Mouse (Mus musculus): Measurements from ENCODE around the gene Catsperg1.
"Not testable (repeated sequence)": the region's sequence is repeated elsewhere in the genome, so short reads cannot be mapped to it uniquely, and the experiment has no call there.

The Catsperg1 gene

DNA sequence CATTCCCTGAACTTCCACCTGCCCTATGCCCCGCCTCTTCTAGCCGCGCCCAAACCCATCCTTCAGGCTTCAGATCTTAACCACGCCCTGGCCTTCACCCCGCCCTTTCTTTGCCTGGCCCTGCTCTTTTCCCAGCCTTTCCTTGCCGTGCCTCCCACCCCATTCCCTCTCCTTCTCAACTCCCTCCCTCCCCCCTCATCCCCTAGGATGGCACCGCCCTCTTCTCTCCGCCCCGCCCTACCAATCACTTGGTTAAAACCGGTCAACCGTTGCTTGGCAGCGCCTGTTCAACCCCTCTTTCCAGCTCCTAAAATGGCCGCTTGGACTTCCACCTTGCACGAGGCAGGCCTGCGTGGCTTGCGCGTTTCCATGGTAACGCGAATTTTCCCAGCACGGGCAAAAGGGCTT, at the start of gene Catsperg1:
Gene Catsperg1 (minus strand): TSS at position 361 of the 408 bp plus-strand sequence.
- DNase-seq = peak in 1 of 2 experiments; percentile 54

DNA sequence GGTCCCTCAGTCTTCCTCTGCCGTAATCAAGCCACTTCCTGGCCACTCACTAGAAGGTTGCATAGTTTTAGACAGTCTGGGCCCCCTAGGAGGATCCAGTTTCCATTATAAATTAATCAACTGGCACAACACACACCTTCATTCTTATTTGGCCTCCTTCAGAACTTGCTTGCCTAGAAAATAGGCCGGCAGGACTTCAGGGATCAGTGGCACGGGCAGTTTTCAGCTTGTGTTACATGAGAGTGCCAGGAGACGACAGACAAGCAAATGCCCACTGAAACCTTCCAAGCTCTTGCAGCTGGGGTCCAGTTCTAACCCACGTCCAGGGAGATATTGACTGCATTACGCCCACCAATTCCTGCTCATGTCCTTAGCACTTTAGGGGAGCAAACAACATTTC, 48.3 kb upstream of the Catsperg1 start:
- peak; percentile 51 to 75 for DNase-seq

DNA sequence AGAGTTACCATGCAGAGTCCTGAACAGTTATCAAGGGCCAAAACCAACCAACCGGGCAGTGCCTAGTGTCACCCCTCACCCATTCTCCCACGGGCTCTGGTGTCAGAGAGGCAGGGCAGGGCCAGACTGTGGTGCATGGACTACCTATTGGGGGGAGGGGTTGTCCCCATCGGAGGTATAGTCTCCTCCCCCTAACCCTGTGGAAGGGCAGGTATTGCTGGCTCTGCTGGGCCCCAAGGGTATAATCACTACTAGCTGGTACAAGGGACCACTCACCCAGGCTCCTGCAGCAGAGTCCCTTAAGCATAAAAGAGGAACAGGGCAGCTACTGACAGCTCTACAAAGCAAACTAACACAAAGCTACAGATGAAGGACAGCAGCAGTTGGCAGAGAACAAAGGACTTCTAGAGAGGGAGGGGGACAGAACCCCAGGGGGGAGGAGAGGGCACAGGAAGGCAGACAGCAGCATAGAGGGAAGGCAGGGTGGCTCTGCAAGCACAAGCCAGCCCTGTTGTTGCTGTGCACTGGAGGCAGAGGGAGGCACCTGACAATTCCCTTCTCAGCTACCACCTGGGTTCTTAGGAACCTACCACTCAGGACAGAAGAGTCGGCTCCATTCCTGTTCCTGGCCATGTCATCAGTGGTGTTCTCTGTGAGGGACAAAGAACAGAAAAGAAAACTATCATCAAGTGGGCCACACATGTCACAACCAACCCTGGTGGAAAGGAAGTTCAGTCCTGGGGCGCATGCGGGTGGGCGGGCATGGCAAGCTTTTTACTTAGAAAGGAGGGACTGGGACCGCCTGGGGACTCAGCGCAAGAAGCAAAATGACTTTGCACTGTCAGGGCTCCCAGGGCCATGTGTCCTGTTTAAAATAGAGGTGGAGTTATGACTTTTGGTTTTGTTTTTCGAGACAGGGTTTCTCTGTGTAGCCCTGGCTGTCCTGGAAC, 46.2 kb upstream of the Catsperg1 start:
- DNase-seq = no peak

DNA sequence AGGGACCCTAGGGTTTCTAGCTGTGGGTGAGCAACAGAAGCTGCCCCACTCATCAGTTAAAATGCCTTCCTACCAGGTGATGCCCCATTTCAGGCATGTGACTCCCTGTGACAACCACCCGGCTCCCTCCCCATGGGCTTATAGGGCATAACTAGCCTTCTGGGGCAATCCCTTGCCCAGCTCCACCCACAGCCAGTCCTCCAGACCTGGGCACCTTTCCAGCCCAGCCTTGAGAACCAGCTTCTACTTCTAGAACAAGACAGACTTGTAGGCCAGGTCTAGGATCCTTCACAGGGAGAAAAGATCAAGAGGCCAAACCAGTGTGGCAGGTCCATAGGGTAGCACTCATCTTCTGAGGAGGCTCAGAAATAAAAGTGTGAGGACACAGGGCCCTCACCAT, 43.5 kb upstream of the Catsperg1 start:
- peak; percentile 85 to 92 for DNase-seq

DNA sequence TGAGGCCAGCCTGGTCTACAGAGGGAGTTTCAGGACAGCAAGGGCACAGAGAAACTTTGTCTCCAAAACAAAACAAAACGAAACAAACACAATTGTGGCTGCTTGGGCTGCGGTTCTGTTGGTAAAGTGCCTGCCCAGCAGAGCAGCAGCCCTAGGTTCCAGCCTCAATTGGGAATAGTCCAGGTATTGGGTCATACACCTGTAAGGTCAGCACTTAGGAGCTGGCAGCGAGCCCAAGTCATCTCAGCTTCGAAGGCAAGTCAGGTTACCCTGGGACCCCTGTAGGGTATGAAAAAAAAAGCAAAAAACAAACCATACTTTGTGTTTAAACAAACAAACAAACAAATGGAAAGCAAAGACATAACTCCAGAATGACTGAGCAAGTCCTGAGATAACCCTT, 42.0 kb upstream of the Catsperg1 start:
- no peak for DNase-seq

DNA sequence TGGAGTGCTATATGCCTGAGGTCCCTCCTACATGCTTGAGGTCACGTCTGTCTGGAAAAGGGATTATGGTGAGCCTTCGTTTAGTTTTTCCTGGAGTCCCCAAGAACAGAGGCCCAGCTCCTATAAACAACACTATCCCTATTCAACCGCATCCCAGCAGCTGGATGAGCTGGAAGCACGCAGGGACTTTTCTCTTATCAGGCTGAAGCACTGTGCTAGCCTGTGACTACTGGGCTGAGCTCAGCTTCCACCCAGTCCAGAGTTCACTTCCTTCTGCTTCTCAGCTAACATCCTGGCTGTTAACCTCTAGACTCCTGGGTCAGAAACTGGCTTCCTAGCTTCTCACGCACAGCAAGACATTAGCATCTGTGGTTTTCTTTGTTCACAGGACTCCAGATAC, 40.0 kb upstream of the Catsperg1 start:
- peak; percentile 50 to 78 for DNase-seq

DNA sequence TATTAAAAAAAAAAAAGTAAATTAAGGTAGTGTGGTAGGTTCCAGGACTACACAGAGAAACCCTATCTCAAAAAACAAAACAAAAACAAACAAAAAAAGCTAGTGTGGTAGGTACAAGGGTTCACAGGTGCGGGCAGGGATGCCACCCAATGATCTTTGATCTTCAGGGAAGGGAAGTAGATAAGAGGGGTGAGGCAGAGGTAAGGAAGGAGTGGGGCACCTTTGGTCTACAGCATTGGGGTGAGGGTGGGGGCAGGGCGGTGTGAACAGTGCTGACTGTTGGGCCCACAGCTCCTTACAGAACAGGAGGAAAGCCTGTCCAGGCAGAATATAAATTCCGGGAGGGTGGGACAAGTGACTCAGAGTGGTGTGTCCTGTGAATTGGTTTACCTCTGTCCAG, 37.3 kb upstream of the Catsperg1 start:
- DNase-seq = no peak

DNA sequence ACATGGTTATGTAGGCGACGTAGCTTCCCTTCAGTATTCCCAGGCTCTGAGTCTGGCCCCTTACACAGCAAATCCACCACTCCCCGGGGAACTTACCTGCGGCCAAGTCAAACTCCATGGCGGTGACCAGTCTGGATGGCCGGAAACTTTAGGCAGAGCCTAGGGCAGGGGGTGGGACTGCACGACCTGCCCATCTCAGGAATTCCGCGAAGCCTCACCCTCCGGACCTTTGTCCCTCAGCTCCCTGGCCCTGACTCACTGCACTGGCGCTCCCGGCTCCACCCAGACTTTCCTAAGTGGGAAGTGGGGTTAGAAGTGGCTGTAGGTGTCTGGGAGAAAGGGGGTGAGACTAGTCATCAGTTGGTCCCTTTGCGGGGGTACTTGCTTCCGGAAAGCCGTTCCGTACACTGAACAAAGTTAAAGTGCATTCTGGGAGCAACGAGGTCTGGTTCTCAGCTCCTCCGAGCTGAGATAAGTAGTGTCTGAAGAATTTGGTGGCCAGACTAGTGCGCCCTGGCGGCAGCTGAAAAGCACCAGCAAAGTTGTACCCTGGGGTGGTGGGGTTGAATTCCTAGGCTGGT, 34.5 kb upstream of the Catsperg1 start, which contains the start of gene 2200002D01Rik:
Gene 2200002D01Rik (minus strand): TSS at position 206 of the 581 bp plus-strand sequence.
- peak; percentile 68 to 84 for DNase-seq

DNA sequence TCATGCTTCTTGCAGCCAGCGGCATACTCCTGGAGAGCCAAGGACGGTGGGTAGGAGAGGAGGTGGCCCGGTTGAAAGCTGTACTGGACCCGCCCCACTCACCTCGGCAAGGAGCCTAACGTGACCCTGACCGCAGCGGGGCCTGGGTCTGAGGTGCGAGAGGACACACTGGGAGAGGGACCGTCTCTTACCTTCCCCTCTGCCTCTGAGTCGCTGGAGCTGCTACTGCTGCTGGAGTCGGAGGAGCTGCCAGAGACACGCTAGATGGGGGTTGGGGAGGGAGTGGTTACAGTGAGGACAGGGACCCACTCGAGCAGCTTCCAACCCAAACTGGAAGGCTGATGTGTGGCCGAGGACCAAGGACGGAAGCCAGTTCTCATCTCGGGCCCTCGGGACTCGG, 33.9 kb upstream of the Catsperg1 start:
- DNase-seq = peak in 1 of 2 experiments; percentile 58

DNA sequence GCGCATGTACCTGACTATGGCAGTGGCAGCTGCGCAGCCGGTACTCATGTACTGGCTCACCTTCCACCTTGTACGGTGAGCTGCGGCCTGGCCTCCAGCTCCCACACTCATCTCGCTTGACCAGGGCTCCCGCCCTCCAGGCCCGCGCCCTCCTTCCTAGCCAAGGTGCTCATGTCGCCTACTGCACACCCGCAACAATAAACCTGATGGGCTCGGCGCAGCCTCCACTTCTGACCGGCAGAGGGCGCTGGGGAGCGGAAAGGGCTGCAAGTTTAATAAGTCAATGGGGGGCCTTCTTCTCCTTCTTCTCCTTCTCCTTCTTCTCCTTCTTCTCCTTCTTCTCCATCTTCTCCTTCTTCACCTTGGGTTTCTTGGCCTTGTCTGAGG, 33.5 kb upstream of the Catsperg1 start:
- DNase-seq = peak; percentile 82 to 86

DNA sequence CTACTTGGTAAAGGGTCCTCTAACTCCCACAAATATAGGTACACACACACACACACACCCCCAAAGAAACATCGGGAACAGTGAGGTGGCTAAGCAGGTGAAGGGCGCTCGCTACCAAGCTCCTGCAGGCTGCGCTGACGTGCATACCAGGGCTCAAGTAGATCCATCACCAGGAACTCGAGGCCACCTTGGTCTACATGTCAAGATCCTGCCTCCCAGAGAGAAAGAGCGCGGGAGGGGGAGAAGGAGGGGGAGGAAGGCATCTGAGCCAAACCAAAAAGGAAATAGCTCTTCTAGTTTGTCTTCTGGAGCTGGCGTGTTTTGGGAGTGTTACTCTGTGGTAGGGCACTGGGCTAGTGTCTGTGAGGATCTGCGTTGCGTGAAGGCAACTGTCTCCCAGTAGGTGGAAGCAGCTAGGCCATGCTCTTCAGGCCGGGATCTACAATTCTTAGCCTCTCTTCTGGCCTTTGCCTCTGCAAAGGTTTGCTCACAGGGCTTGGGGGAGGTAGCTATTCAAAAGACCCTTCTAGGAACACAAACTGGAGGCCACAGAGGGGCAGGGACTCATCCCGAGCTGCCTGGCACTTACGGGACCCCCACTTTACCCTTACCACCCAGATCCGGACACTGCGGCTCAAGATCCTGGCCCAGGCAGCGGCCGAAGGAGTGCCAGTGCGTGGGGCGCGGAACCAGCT, 32.9 kb upstream of the Catsperg1 start:
- DNase-seq = no peak

DNA sequence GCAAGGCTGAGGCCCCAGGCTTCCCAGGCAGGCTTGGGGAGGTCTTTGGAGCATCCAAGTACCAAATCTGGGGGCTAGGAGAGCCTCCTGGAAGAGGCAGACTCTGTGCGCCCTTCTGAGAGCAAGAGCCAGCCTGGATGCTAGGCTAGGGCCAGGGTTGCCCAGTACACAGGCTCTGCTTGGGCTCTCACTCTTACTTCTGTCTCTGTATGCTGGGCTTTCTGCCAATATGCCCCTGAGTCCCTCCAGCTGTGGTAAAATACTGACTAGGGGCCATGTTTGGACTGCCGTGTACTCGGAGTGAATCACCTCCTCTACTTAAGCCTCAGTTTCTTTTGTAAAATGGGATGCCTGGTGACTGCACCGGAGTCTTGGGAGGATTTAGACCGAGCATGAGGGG, 32.2 kb upstream of the Catsperg1 start:
- DNase-seq = no peak

DNA sequence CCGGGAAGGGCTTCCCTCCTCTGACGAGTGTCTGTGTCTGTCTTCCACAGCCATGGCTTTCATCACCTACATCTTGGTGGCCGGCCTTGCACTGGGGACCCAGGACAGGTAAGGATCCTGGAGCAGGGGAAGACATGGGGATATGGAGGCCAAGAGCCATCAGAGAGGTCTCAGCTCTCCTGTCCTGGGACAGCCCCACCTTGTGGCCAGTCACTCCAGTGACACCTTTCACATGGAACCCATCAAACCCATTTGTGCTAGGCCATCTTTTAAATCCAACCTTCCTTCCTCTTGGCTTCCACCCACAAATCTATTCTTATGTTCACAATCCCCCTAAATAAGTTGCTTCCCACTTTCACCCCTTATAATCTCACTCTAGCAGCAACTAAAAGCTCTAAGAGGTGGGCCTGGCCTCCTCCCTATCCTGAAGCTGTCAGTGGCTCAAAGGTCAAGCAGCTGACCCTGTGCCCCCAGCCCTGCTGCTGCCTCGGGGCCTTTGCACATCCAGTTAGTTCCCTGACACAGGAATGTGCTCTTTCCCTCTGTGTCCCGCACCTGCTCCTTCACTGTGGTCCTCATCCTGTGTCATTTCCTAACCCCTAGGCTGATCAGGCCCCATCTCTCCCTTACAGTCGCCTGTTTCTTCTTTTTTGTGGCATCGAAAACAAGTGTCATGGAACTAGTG, 31.0 kb upstream of the Catsperg1 start:
- DNase-seq = no peak

DNA sequence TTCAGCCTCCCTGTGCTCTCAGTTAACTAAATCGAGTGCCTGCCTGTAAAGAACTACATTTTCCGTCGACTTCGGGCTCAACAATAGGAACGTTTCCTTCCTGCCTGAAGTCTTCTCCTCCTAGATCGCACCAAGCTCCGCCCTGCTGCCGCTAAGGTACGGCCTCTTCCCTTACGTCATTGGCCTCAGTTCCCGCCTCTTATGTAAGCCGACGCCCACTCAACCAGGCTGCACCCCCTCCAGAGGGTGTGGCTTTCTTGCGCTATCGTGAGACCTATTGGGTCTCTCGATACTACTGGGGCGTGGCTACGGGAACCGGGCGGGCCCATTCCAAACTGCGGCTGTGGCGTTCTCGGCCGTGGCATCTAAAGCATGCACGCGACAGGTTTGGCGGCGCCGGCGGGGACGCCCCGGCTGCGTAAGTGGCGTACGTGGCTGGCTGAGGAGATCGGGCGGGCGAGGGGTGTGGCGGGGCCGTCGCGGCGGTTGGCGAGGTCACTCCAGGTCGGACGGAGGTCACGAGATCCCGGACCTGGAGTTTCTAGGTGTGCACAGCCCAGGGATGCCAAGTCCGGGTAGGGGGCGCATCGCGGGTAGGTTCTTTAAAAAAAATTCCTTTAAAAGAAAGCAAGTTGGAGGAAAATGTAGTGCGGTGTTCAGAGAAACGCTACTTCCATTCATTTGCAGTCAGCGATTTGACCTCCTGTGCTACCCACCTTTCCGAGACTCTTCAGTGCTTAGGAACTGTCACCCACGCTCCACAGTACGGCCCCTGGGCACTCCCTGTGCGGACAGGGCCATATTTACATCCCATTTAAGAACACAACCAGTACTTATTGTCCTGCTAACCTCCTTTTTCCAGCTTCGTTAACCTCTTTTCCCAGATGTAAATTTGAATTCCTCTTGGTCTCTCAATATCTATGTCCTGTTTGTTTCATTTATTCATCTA, 24.5 kb upstream of the Catsperg1 start, which contains the start of gene Yif1b:
Gene Yif1b (plus strand): TSS at position 311 of the 949 bp plus-strand sequence.
- peak; percentile 99 for DNase-seq

DNA sequence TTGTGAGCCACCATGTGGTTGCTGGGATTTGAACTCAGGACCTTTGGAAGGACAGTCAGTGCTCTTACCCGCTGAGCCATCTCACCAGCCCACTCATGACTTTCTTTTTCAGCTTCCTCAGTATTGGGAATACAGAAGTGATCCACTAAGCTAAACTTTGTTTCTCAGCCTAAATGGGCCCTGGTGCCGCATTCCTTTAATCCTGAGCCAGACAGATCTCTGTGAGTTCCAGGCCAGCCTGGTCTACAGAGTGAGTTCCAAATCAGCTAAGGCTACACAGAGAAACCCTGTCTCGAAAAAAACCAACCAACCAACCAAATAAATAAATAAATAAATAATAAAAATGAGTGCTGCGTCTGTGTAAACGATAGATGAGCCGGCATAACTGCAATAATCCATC, 23.8 kb upstream of the Catsperg1 start:
- DNase-seq = not testable (repeated sequence)

DNA sequence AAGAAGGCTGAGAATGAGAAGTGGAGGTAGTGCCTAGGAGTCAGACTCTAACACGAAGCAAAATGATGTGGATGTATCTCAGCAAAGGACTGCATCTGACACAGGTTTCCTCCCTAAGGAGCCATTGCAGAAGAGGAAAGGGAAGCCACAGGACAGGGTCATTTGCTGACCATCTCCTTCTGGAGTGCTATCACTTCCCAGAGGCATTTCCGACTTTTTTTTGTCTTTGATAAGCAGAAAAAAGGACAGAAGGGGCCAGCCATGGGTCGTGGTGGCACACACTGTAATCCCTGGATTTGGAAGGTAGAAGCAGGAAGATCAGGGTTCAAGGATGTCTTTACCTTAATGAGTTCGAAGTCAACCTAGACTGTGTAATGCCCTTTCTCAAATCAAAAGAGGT, 22.8 kb upstream of the Catsperg1 start:
- DNase-seq = no peak

DNA sequence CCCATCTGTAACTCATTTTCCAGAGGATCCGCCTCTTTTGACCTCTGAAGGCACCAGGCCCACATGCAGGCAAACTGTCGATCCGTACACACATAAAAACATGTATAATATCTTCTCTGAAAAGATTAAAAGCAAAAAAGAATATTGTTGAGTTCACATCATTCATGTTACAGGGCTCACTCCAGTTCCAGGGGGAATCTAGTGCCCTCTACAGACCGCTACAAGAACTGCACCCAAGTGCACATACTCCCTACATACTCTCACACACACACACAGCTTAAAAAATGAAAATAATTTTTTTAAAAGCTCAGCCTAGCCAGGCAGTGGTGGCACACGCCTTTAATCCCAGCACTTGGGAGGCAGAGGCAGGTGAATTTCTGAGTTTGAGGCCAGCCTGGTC, 20.8 kb upstream of the Catsperg1 start:
- no peak for DNase-seq

DNA sequence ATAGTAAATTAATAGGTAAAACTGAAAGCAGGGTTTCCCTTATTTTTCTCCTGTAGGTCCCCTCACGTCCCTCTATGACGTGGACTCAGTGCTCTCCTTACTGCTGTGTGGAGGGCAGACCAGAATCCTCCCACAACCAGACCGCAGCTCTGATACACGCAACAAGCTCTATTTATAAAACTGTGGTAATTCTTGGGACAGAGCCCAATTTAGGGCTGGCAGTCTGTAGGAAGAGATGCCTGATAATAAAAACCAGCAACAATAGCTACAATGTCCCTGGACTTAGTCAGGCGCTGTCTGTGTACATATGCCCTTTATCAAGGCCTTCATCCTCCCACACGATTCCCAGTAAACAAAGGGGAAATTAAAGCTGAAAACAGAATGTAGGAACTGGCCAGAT, 19.9 kb upstream of the Catsperg1 start:
- DNase-seq = no peak

DNA sequence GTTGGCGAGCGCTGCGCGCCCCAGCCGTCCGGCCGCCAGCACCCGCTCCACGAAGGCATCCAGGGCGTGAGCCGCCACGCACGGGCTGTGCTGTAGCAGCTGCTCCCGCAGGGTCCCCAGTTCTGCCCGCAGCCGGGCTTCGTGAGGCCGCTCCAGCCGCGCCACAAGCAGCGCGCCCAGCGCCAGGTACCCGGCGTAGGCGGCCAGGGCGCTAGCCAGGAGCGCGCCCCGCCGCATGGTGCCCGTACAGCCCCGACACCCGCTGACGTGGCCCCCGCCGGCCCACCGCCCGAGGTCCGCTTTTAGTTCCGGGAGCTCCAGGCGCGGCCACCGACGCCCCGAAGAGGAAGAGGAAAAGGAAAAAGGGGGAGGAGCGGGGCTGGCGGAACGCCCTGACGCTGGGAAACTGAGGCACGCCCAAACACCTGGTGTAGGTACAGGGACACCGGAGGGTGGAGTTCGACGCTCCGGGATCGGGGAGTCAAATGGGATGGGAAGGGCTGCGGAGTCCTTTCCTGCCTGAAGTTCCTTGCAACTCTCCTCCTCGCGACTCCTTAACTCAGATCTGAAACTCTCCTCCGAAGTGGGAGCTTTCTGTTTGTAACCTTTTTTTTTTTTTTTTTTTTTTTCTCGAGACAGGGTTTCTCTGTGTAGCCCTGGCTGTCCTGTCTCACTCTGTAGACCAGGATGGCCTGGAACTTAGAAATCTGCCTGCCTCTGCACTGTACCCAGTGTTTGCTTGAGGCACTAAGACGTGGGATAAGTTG, 18.6 kb upstream of the Catsperg1 start, which contains the start of gene Kcnk6:
Gene Kcnk6 (minus strand): TSS at position 269 of the 767 bp plus-strand sequence.
- DNase-seq = peak; percentile 45 to 67

DNA sequence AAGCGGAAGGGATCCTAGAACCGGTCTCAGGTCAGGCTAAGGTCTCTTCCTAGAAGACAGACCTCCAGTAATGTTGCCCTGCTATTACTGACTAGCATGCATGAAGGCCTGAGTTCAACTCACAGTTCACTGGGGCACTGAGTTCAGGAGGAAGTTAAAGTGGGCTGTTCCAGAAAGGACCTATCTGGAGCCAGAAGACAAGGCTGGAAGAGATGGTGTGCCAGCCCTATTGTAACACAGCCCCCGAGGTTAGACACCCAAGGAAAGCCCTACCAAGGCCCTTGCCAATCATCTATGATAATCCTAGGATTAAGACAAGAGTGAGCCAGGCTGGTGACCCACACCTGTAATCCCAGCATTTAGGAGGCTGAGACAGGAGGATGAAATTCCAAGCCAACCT, 17.7 kb upstream of the Catsperg1 start:
- no peak for DNase-seq

DNA sequence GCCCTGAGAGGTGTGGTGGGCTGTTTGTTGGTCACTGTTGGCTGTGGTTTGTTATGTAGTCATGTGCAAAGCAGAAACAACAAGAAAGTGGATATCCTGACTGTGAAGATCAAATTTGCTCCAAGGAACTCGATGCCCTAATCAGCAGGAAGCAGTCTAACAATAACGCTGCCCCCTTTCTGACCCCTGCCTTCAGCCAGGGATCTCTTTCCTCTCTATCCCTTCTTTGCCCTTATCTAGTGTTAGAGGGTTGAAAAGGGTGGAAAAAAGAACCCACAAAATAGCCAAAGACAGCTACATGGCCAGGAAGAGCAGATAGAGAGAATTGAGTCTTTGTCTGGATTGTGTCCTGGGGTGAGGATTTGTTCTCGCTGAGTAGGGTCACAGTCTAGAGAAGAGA, 16.7 kb upstream of the Catsperg1 start:
- no peak for DNase-seq
